Mouse (Mus musculus) granulocyte monocyte progenitor cell, adult 5-6 weeks (primary cell): ENCODE measurements around the gene Eif1b. TPM values are rescaled to one million over a fixed set of nuclear protein-coding genes. Genes with fewer than 3 reads are reported as not detected.

Experiments
- ATAC-seq: replicated peaks from 2 replicates; pipeline ENCODE4 v1.8.0; 2016; ENCODE audit warnings: mild to moderate bottlenecking, moderate TSS enrichment, inconsistent platforms; ENCODE audit not compliant: poor library complexity, severe bottlenecking
- total RNA-seq, 2 experiments: library from RNA; stranded (forward) in 1 of 2; stranded (reverse) in 1 of 2; fragments of 200-712, 200-1000 nt in 1 of 2; fragments of >200 nt in 1 of 2; fragmentation: Nextera tagmentation in 1 of 2; gene quantifications; 2 replicates each; pipeline ENCODE4 v1.2.3; 2014 to 2017

Eif1b gene
- total RNA-seq (2014; fragmentation: Nextera tagmentation) (75.6 and 84.1 TPM in 2 replicates), total RNA-seq (2017) (108 and 134 TPM in 2 replicates)

GRCm38 (mm10) chr9:120492010-120492399 is at the start of gene Eif1b:
Gene Eif1b (plus strand): TSS chr9:120492232.
- ATAC-seq: no peak

- no peak for ATAC-seq
Measured at GRCm38 (mm10) chr9:120444642-120445041, 47.4 kb upstream of the Eif1b start.

GRCm38 (mm10) chr9:120449696-120450329 is 42.2 kb upstream of the Eif1b start:
- ATAC-seq: no peak

- no peak for ATAC-seq
Measured at GRCm38 (mm10) chr9:120455768-120456655, 36.0 kb upstream of the Eif1b start.

GRCm38 (mm10) chr9:120470431-120470830 is 21.6 kb upstream of the Eif1b start:
- ATAC-seq: no peak

DNA sequence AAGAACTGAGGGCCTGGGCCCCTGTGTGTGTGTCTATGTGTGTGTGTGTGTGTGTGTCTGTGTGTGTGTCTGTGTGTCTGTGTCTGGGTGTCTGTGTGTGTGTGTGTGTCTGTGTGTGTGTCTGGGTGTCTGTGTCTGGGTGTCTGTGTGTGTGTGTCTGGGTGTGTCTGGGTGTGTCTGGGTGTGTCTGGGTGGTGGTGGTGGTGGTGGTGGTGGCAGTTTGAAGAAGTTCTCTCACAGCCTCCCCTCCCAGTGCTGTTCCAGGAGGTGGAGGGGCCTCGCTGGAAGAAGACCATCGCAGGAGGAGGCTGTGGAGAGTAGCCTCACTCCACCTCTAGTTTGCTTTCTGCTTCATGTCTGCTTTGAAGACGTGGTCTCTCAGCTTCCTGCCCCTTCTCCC is 10.4 kb upstream of the Eif1b start:
- no peak for ATAC-seq

DNA sequence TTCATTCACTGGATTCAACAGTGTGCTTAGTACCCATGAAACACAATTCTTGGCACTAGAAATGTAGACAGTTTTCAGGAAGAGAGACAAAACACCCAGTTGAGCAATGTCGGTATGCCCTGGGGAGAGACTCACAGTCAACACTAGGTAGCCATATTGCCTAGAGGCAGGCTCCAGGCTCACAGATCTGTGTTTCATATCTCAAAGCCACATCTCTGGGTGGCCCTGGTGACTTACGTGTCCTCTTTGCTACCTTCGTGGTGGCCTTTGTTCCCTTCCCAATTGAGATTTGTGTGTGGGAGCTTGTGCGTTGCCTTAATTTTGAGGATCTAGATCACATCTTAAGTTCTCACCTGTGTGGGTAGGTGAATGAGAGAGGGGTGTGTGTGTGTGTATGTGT is 9.7 kb upstream of the Eif1b start:
- ATAC-seq: no peak

- no peak for ATAC-seq
Measured at GRCm38 (mm10) chr9:120483101-120483500, 8.9 kb upstream of the Eif1b start.

- no peak for ATAC-seq
Measured at GRCm38 (mm10) chr9:120487076-120487475, 5.0 kb upstream of the Eif1b start.

- peak; percentile 43 for ATAC-seq
Measured at GRCm38 (mm10) chr9:120491509-120491908, 523 bp upstream of the Eif1b start.

DNA sequence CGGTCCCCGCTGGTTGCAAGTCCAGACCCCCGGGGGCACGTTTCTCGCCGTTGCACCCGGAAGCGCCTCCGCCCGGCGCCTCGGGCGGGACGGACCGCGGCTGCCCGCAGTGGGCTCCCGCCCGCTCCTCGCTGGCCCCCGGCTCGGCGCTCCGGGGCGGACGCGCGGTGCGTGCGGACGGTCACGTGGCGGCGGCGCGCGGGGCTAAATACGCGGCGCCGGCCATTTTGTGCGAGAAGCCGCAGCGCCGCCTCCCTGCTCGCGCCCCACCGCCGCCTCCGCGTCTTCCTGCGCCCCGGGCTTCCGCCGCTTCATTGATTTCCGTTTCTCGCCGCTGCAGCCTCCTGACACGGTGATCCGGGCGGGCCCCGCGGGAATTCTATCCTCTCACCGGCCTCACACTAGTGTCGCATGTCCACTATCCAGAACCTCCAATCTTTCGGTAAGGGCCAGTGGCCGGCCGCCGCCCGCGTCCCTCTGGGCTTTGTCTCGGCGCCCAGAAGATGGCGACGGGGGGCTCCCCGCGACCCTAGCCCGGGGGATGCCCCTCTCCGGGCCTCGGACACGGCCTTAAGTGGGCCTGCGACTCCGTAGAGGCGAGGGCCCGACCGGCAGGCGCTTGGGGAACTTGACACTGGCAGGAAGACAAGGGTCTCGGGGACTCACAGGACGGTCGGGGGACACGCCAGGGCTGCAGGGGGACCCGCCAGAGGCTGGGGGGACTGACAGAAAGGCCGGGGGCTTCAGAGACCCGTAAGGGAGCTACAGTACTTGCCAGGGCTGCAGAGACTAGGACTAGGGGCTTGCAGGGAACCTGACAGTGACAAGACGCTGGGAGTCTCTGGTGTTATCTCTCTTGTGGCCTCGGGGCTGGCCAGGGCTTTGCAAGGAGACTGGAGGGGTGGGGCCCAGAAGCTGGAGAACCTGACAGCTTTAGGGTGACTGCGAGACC is 644 bp downstream of the Eif1b start:
- ATAC-seq: peak; percentile 71

DNA sequence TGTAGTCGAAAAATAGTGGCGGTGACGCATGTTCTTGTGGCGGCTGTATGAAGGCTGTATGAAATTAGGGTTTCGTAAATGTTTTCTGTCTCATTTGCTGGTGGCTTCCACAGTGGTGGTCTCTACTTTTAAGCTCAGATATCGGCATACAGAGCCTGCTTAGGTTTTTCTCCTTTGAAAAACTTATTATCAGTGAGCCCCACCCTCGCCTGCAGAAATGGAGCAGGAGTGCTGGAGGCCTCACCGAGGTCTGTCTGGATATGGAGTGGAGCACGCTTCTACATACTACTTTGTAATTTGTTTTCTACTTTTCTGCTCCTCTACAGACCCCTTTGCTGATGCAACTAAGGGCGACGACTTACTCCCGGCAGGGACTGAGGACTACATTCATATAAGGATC is 1.7 kb downstream of the Eif1b start:
- no peak for ATAC-seq

DNA sequence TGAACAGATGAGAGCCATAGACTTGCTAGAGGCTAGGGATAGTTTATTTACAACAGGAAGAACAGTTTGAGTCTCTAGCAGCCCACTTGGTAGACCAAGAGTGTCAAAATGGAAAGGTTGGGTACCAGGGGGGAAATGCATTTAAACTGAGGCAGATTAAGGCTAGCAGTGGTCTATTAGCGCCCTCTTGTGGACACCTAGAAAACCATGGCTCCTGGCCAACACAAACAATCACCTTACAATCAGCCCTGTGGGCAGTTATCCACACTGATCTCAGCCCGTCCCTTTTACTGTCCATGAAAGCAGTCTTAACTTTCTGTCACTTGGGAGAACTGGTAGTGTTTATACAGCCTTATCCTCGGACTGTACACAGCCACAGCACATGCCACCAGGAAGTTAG is 4.7 kb downstream of the Eif1b start:
- peak; percentile 47; the same call in 1 of the 2 replicates for ATAC-seq

- no peak for ATAC-seq
Measured at GRCm38 (mm10) chr9:120497983-120498382, 6.0 kb downstream of the Eif1b start.

DNA sequence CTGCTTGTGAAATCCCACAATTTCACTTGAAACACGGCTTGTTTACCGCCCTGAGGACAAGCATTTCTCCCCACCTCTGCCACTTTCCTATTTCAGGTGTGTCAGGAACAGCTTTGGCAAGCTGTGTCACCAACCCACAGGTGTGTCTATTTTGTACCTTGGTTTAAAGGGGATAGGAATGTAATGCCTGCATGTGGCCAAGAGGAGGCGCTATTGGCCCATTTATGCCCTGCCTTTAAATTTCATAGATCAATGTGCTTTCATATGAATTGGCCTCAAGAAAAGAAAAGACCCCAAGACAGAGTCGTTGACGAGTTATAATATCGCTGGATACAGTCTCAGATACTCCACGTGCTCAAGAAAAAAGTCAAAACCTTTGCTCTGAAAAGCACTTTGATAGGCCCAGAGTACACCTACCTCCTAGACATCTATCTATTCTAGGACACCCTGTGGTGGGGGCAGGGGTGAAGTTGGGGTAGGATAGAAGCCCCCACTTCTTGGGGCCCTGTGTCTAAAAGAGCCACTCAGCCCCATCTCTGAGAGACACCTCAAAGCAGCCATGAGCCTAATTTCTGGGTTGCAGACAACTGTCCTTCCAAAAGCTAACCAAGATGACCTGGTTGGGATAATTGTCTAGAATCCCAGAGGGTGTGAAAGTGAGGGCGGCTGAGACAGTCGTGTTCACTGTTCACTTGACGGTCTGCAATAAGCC is 9.3 kb downstream of the Eif1b start:
- 0 out of 2 replicates have a peak, but pooled peaks have one; percentile 26 for ATAC-seq

GRCm38 (mm10) chr9:120502013-120502412 is 10.0 kb downstream of the Eif1b start:
- ATAC-seq: peak; percentile 81

GRCm38 (mm10) chr9:120504423-120504822 is 12.4 kb downstream of the Eif1b start:
- ATAC-seq: peak; percentile 61

GRCm38 (mm10) chr9:120511781-120512180 is 19.7 kb downstream of the Eif1b start:
- no peak for ATAC-seq

DNA sequence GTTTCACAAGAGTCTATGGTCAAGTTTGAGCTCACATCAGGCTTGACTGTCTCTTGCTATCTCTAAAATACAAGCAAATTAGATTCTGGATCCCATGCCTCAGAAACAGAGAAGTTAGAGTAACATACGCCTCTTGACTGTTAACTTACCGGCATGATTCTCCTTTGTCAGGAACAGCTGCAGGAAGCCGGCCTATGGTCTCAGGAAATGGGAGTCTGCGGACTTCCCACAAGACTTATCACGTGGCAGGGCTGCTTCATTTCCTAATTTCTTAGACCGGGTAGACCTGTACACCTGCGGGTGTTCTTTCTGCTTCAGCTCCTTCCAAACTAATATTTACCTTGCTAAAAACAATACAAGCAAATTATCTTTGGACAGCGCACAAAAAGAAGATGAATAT is 24.7 kb downstream of the Eif1b start:
- ATAC-seq: peak; percentile 52

- ATAC-seq: no peak
Measured at GRCm38 (mm10) chr9:120518946-120519345, 26.9 kb downstream of the Eif1b start.
